Mouse (Mus musculus): ENCODE measurements around the gene Rgs2.

Rgs2 gene

DNA sequence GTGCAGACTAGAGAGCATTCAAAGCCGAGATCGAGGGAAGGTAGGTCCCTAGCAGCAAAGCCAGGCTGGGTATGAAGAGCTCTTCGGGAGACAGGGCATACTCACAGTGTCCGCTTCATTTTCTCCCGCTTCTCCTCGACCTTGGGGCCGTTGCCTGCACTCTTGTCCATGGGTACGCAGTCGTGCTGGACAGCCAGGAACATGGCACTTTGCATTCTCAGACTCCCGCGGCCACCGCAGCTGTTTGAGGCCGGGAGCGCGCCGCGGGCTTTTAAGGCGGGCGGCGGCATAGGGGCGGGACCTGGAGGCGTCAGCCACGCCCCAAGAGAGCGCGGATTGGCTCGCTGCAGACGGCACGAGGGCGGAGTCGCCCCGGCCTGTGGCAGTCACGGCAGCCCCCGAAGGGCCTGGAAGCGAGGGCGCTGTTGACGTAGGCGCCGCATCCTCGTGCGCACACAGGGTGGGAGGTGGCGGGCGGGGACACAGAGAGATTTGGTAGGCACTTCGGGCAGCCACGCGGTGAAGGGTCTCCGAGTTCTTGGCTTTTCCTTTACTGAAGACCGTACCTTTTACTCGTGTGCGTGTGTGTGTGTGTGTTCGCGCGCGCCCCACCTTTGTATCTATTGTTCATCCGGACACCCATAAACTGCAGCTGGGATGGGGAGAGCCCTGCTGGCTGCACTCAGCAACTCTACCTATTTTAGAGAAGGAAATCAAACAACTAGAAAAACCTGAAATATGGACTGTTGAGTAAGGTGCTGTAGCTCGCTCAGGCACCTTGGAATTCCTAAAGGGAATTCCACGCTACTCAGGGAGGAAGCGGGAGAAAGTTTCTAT is at the start of gene Rgs2:
Gene Rgs2, minus strand, starts transcription at position 258 of the 837 bp plus-strand sequence.
- DNase-seq (ENCODE audit: low read depth, low spot score), result peak; percentile 94

DNA sequence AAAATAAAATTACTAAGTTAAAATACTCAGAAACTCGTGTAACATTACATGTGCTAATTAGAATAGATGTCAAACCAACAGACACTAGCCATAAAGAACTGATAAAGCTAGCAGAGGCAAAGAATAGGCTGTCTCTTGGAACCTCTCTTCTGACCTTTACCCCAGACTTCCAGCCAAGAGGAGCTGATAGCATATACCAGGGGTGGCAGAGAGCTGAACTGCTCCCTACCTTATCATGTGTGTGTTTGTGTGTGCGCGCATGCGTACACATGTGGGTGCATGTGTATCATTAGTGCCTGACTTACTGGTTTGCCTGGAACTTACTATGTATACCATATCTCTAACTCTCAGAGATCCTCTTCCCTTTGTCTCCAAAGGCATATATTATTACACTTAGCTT is 49.4 kb upstream of the Rgs2 start:
- no peak for DNase-seq (ENCODE audit: low read depth, low spot score)

DNA sequence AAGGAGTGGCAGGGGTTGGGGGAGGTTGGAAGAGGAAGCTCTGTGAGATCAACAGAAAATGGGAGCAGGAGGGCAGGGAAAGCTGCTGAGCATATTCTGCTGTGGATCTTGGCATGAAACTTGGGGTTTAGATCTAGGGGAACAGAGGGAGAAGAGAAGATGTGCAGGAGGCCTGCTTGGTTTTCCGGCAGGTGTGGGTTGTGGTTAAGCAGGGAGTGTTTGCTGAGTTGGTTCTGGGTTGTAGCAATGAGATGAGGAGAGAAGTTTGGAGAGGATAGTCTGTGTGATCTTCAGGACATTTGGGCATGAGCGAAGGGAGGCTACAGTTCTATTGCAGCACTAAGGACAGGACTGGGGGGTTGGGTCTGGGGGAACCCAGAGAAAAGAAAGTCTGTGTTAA is 37.9 kb upstream of the Rgs2 start:
- no peak for DNase-seq (ENCODE audit: low read depth, low spot score)

DNA sequence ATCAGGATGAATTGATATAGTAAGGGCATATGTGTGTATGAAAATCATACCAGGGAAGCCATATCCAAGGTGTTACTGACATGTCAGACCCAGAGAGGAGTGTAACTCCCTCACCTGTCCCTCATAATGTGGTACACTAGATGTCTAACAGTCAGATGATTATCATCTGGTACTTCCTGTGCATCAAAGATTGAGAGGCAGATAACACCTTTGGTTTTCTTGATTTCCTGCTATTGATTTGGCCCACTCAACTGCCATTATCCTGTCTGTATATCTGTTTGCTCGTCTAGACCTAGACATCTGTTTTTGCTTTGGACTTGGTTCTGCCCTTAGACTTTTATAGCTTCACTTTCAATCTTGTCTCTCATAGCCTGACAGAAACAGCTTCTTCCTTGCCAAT is 29.5 kb upstream of the Rgs2 start:
- DNase-seq (ENCODE audit: low read depth, low spot score), result no peak

- peak; percentile 9 for DNase-seq (ENCODE audit: low read depth, low spot score)
These were observed 26.5 kb upstream of the Rgs2 start for GRCm38 (mm10) chr1:144030499-144030898.

- DNase-seq (ENCODE audit: low read depth, low spot score), result no peak
These were observed 25.7 kb upstream of the Rgs2 start for GRCm38 (mm10) chr1:144029679-144030078.

DNA sequence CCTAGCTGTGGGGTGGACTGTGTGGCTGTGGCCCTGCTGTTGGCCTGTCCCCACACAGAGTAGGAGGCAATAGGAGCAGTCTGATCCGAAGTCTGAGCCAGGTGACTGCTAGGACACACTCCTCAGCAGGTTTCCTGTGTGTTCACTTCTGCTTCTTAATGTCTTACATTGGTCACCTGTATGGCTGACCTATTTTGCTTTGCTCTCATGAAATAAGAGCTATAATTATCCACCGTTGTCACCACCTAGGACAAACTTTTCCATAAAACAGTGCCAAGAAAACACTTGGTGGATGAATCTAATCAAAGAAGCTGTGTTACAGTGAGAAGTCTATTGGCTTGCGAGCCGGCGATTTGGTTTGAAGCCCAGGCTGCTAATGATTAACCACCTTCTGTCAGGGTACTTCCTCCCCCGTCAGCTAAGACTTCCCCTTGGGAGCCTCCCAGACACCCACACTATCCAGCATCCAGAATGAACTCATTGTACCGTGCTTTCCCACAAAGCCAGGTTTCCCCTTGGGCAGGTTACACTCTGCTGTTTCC is 14.5 kb upstream of the Rgs2 start:
- DNase-seq (ENCODE audit: low read depth, low spot score), result no peak

GRCm38 (mm10) chr1:144013913-144014312 is 10.0 kb upstream of the Rgs2 start:
- DNase-seq (ENCODE audit: low read depth, low spot score), result no peak

GRCm38 (mm10) chr1:144007341-144007740 is 3.4 kb upstream of the Rgs2 start:
- no peak for DNase-seq (ENCODE audit: low read depth, low spot score)

DNA sequence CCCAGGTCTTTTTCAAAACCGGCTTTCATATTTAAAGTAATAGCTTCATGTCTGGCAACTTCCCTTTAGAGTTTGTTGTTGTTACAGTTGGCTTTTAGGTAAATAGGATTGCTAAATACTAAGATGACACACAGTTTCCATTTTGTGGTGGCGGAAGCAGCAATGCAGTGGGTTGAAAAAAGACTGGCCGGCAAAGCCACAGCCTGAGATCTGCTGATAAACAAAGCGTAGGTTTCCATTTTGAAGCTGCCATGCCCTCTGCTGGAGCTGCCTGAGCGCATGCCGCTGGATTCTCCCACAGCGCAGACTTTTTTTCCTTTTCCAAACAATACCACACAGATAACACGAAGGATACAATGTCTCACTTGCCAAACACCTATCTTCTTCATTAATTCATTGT is 2.6 kb upstream of the Rgs2 start:
- peak; percentile 65 for DNase-seq (ENCODE audit: low read depth, low spot score)

- no peak for DNase-seq (ENCODE audit: low read depth, low spot score)
These were observed 1.7 kb upstream of the Rgs2 start for GRCm38 (mm10) chr1:144005648-144006047.

DNA sequence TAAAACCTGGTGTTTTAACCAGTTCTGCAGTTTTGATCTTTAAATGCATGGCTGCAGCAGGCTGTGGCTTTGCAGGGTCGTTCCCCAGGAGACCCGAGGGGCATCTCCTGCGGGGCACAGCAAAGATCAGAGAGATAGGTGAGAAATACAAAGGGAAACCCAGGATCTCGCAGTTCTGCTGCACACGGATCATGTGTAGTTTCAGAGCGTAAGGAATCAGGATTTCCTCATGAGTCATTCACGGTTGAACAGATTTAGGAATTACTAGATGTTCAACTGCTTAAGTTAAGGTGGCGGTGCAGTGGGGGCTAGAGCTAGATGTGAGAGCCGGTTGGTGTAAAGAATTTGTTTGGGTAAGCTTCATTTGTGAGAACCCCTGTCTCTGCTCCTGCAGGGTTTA is 780 bp upstream of the Rgs2 start:
- DNase-seq (ENCODE audit: low read depth, low spot score), result peak; percentile 35

DNA sequence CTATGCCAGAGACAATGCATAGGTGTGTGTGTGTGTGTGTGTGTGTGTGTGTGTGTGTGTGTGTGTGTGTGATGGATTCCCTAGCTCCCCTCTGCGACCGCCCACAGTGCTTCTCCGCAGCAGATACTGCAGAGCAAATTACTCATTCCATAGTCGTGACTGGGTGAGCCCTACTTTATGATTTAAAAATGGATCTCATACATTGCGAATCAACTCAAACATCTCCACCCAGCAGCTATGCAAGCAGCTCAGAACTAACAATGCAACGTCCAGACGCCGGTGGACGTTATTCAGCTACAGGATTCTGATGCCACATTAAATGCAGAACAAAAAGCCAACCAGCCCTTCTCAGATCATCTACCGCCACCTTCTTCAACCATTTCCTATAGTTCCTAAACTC is 545 bp downstream of the Rgs2 start:
- peak; percentile 21 for DNase-seq (ENCODE audit: low read depth, low spot score)

DNA sequence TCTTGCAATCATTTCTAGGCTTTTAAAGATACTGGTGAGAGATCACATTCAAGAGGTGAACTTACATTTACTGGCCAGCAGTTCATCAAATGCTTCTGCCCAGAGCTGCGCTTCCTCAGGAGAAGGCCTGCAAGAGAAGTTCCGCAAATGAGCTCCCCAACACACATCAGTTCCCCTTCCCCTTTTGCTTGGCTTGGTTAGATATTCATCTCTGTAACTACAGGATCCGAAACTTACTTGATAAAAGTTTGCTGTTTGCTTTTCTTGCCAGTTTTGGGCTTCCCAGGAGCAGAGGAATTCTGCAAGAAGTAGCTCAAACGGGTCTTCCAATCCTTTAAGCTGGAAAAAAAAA is 1.3 kb downstream of the Rgs2 start:
- DNase-seq (ENCODE audit: low read depth, low spot score), result no peak

- no peak for DNase-seq (ENCODE audit: low read depth, low spot score)
These were observed 1.8 kb downstream of the Rgs2 start for GRCm38 (mm10) chr1:144002036-144002714.

GRCm38 (mm10) chr1:144000246-144000645 is 3.7 kb downstream of the Rgs2 start:
- no peak for DNase-seq (ENCODE audit: low read depth, low spot score)

- DNase-seq (ENCODE audit: low read depth, low spot score), result no peak
These were observed 4.5 kb downstream of the Rgs2 start for GRCm38 (mm10) chr1:143999371-143999920.

DNA sequence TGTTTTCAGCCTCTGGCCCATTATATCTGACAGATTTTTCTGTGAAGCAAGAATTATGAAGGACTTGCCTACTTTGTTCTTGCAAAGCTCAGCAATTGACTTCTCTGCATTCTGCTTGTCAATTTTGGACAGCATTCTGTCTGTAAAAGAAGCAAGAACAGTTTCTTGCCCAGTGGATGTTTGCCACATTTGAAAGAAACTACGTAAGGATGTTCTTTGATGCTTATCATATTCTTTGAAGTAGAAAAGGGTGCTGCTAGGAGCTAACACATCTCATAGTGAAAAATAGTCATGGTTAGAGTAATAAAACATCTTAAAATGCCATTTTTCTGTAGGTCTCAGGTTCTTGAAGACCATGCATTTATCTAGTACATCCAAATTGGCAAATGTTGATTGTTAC is 10.9 kb downstream of the Rgs2 start:
- DNase-seq (ENCODE audit: low read depth, low spot score), result no peak

DNA sequence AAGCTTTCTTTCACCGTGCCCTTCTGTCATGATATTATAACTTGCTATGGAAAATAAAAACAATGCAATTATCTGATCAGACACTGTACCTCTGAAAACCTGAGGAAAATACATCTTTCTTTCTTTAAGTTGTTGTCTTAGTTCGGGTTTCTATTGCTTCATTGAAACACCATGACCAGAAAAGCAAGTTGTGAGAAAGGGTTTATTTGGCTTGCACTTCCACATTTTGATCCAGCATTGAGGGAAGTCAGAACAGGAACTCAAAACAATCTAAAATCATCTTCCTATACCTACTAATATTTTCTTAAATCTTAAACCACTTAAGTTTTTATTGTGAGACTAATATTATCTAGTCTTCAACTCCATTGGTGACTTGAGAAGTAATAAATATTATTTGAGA is 11.4 kb downstream of the Rgs2 start:
- no peak for DNase-seq (ENCODE audit: low read depth, low spot score)

DNA sequence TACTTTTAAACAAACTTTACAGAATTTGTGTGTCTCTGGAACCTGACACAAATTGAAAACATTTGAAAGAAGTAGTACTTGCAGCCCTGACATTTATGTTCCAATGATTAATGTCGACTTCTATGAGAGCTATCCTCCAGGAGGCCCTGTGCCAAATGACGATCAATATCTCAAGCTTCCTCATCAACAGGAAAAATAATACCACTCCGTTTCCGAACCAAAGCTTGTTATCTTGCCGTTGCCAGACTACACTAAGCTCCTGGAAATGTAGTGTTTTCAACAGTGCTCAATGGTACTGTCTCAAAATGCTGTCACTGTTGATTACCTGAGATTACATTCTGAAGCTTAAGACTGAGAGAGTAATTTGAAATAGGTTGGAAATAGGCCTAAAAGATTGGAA is 13.7 kb downstream of the Rgs2 start:
- no peak for DNase-seq (ENCODE audit: low read depth, low spot score)

DNA sequence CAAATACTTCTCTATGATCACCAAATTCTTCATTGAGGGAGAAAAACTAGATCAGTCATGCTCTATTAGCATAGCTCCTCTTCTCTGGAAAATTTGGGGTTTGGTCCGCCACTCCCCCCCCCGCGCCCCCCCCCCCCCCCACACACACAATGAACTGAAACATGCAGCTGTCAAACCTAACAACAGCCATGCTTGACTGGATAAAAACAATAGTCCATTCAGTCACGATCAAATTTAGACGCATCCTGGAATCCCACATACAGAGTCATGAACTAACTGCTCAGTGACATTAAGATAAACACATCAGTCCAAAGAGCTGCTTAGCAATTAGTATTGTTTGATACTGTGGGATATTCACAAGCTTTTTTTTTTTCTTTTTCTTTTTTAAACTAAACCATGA is 14.2 kb downstream of the Rgs2 start:
- DNase-seq (ENCODE audit: low read depth, low spot score), result no peak

DNA sequence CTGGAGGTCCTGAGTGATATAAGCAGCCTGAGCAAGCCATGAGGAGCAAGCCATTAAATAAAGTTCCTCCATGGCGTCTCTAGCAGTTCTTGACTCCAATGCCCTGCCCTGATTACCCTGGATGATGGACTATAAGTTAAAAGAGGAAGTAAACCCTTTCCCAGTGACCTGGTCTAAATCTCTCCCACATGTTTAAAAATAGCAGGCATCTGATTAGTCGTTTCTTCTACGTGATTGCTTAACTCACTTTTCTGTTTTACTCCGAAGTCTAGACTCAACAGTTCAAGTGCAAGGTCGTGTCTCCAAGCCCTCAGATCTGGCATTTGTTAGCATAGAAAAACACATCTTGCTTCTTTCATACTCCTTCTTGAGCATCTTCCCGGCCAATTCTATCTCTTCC is 15.2 kb downstream of the Rgs2 start:
- DNase-seq (ENCODE audit: low read depth, low spot score), result no peak
